Mouse (Mus musculus): ENCODE measurements around the gene Mutyh.

Mutyh gene

GRCm38 (mm10) chr4:116807197-116808129 is at the start of gene Mutyh, which contains the start of gene Toe1:
TSS of gene Mutyh (plus strand) at chr4:116807723.
TSS of gene Toe1 (minus strand) at chr4:116807640.
- DNase-seq (ENCODE audit: low read depth, low spot score), result peak; percentile 98

GRCm38 (mm10) chr4:116761914-116762313 is 45.6 kb upstream of the Mutyh start:
- DNase-seq (ENCODE audit: low read depth, low spot score), result no peak

- DNase-seq (ENCODE audit: low read depth, low spot score), result no peak
Measured at GRCm38 (mm10) chr4:116764001-116764400, 43.5 kb upstream of the Mutyh start.

GRCm38 (mm10) chr4:116768510-116768909 is 39.0 kb upstream of the Mutyh start:
- DNase-seq (ENCODE audit: low read depth, low spot score), result no peak

- DNase-seq (ENCODE audit: low read depth, low spot score), result no peak
Measured at GRCm38 (mm10) chr4:116769060-116769459, 38.5 kb upstream of the Mutyh start.

GRCm38 (mm10) chr4:116776391-116776790 is 31.1 kb upstream of the Mutyh start:
- no peak for DNase-seq (ENCODE audit: low read depth, low spot score)

GRCm38 (mm10) chr4:116777079-116777478 is 30.4 kb upstream of the Mutyh start:
- no peak for DNase-seq (ENCODE audit: low read depth, low spot score)

- DNase-seq (ENCODE audit: low read depth, low spot score), result no peak
Measured at GRCm38 (mm10) chr4:116780541-116780940, 27.0 kb upstream of the Mutyh start.

GRCm38 (mm10) chr4:116781366-116781765 is 26.2 kb upstream of the Mutyh start:
- DNase-seq (ENCODE audit: low read depth, low spot score), result no peak

- DNase-seq (ENCODE audit: low read depth, low spot score), result peak; percentile 78
Measured at GRCm38 (mm10) chr4:116782171-116782570, 25.4 kb upstream of the Mutyh start.

GRCm38 (mm10) chr4:116786587-116786986 is 20.9 kb upstream of the Mutyh start:
- no peak for DNase-seq (ENCODE audit: low read depth, low spot score)

GRCm38 (mm10) chr4:116787985-116788760 is 19.4 kb upstream of the Mutyh start:
- DNase-seq (ENCODE audit: low read depth, low spot score), result peak; percentile 53

- DNase-seq (ENCODE audit: low read depth, low spot score), result peak; percentile 95
Measured at GRCm38 (mm10) chr4:116788956-116789355, 18.6 kb upstream of the Mutyh start.

GRCm38 (mm10) chr4:116792453-116792852 is 15.1 kb upstream of the Mutyh start:
- no peak for DNase-seq (ENCODE audit: low read depth, low spot score)

- DNase-seq (ENCODE audit: low read depth, low spot score), result no peak
Measured at GRCm38 (mm10) chr4:116794273-116794672, 13.2 kb upstream of the Mutyh start.

- peak; percentile 23 for DNase-seq (ENCODE audit: low read depth, low spot score)
Measured at GRCm38 (mm10) chr4:116796442-116797110, 10.9 kb upstream of the Mutyh start.

- peak; percentile 73 for DNase-seq (ENCODE audit: low read depth, low spot score)
Measured at GRCm38 (mm10) chr4:116799901-116800300, 7.6 kb upstream of the Mutyh start.

- DNase-seq (ENCODE audit: low read depth, low spot score), result no peak
Measured at GRCm38 (mm10) chr4:116811012-116811411, 3.5 kb downstream of the Mutyh start.

GRCm38 (mm10) chr4:116815276-116815675 is 7.8 kb downstream of the Mutyh start:
- DNase-seq (ENCODE audit: low read depth, low spot score), result no peak

GRCm38 (mm10) chr4:116817486-116817885 is 10.0 kb downstream of the Mutyh start:
- DNase-seq (ENCODE audit: low read depth, low spot score), result peak; percentile 91

GRCm38 (mm10) chr4:116819968-116820901 is 12.7 kb downstream of the Mutyh start:
- no peak for DNase-seq (ENCODE audit: low read depth, low spot score)
